Mouse (Mus musculus): ENCODE data around the gene Slc38a7. TPM values are rescaled to one million over a fixed set of nuclear protein-coding genes. Genes with fewer than 3 reads are reported as not detected.
"Not testable (repeated sequence)": the region's sequence is repeated elsewhere in the genome, so short reads cannot be mapped to it uniquely, and the experiment has no call there.

The Slc38a7 gene
- polyA plus RNA-seq, 1 experiment from 2014 or later, result 14.7 TPM

DNA sequence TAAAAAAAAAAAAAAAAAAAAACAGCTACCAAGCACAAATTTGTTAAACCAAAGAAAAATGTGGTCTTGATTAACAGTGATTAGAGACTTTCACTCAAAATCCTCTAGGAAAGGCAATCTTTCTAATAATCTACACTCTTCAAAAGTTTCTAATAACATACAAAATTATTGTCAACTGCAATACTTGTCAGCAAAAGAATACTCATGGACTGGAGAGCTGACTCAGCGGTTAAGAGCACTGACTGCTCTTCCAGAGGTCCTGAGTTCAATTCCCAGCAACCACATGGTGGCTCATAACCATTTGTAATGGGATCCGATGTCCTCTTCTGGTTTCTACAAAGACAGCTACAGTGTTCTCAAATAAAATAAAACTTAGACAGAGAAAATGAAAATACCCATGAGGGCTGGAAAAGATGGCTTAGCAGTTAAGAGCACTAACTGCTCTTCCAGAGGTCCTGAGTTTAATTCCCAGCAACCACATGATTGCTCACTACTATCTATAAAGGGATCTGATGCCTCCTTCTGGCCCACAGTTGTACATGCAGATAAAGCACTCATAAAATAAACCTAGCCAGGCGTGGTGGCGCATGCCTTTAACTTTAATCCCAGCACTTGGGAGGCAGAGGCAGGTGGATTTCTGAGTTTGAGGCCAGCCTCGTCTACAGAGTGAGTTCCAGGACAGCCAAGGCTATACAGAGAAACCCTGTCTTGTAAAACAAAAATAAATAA is 57.8 kb downstream of the Slc38a7 start:
- H3K36me3 ChIP-seq, result peaks cover 77% of the 10 kb centered on the region
- H3K27me3 ChIP-seq (ENCODE audit: low read depth, poor library complexity, severe bottlenecking); H3K9me3 ChIP-seq (replicated peaks); DNase-seq (ENCODE audit: low spot score); H3K4me1 ChIP-seq; H3K27ac ChIP-seq; H3K4me3 ChIP-seq: not testable (repeated sequence)
- WGBS, result 94% methylated on average over 5 of the region's 5 CpGs

Other genes with a start within 250 kb of the Slc38a7 start
- 27.9 and 32.1 TPM in 2 replicates for gene Gins3, start 220.1 kb downstream of the Slc38a7 start, polyA plus RNA-seq (2016; fragmentation: Nextera tagmentation; extraction: Ambion mirVana)
- 7.6 and 9.7 TPM in 2 replicates for gene Ndrg4, start 176.6 kb downstream of the Slc38a7 start, polyA plus RNA-seq (2016; fragmentation: Nextera tagmentation; extraction: Ambion mirVana)
- 16.7 and 22.6 TPM in 2 replicates for gene Setd6, start 137.7 kb downstream of the Slc38a7 start, polyA plus RNA-seq (2016; fragmentation: Nextera tagmentation; extraction: Ambion mirVana)
- 107 and 119 TPM in 2 replicates for gene Cnot1, start 46.1 kb downstream of the Slc38a7 start, polyA plus RNA-seq (2016; fragmentation: Nextera tagmentation; extraction: Ambion mirVana)
- gene Sap18b, start 28.2 kb downstream of the Slc38a7 start, polyA plus RNA-seq (2016; fragmentation: Nextera tagmentation; extraction: Ambion mirVana), result 387 and 427 TPM in 2 replicates
- 185 and 197 TPM in 2 replicates for gene Got2, start 35.0 kb upstream of the Slc38a7 start, polyA plus RNA-seq (2016; fragmentation: Nextera tagmentation; extraction: Ambion mirVana)

Measured in limb, embryonic 10.5 days (tissue).